Mouse (Mus musculus) CH12.LX (cell line): ENCODE results near the gene Lamc3. TPM values are rescaled to one million over a fixed set of nuclear protein-coding genes. Genes with fewer than 3 reads are reported as not detected.

Experiments used
- DNase-seq: peaks from one replicate; pipeline ENCODE4 v3.0.0-alpha.2; 2013; ENCODE audit errors: extremely low read depth
- H3K27ac ChIP-seq: 2 replicates; pipeline ENCODE4 v1.5.1; 2012; ENCODE audit warnings: low read depth, mild to moderate bottlenecking, control low read depth, moderate library complexity; ENCODE audit not compliant: insufficient read depth
- H3K27me3 ChIP-seq: replicated peaks from 2 replicates; pipeline ENCODE3; 2012; ENCODE audit warnings: inconsistent platforms
- H3K36me3 ChIP-seq, 2 experiments: replicated peaks in 1 of 2; 2 replicates each; pipeline versions ENCODE3 to v1.6.1; 2012; ENCODE audit warnings: inconsistent platforms in 1 of 2, low read length in 1 of 2, mild to moderate bottlenecking in 1 of 2, mixed read lengths in 1 of 2, moderate library complexity in 1 of 2; ENCODE audit not compliant: control insufficient read depth in 1 of 2, insufficient read depth in 1 of 2
- H3K4me1 ChIP-seq, 2 experiments: 2 replicates each; pipeline ENCODE4 v1.6.1; 2012; ENCODE audit warnings: inconsistent platforms in 1 of 2, moderate library complexity in 1 of 2; ENCODE audit not compliant: insufficient read depth in 2 of 2, control insufficient read depth in 1 of 2
- H3K4me2 ChIP-seq: 2 replicates; pipeline ENCODE4 v1.6.1; 2012; ENCODE audit warnings: low read depth, mild to moderate bottlenecking, control low read depth; ENCODE audit not compliant: poor library complexity, insufficient read depth, severe bottlenecking
- H3K4me3 ChIP-seq, 3 experiments: fragments of 150-350 bp in 1 of 3; sonication (generic) in 1 of 3; replicated peaks in 1 of 3; 2 replicates each; pipeline versions ENCODE3 to v1.5.1; 2011 to 2012; ENCODE audit warnings: low read depth in 2 of 3, low read length in 2 of 3, mild to moderate bottlenecking in 2 of 3, moderate library complexity in 2 of 3, control low read depth in 1 of 3, improper control_type of control experiment in 1 of 3, inconsistent platforms in 1 of 3, mixed read lengths in 1 of 3; ENCODE audit not compliant: poor library complexity in 1 of 3
- H3K79me2 ChIP-seq: replicated peaks from 2 replicates; pipeline ENCODE4 v1.6.1; 2012; ENCODE audit warnings: mild to moderate bottlenecking, moderate library complexity; ENCODE audit not compliant: control insufficient read depth, poor library complexity, insufficient read depth, severe bottlenecking; ENCODE audit errors: extremely low read depth
- H3K9ac ChIP-seq: 2 replicates; pipeline ENCODE4 v1.6.1; 2012; ENCODE audit warnings: low read depth, mild to moderate bottlenecking, control low read depth, moderate library complexity; ENCODE audit not compliant: insufficient read depth
- H3K9me3 ChIP-seq: replicated peaks from 2 replicates; pipeline ENCODE3; 2012; ENCODE audit warnings: low read length, inconsistent platforms, mixed read lengths
- CHD1 ChIP-seq: IDR thresholded peaks from 2 replicates; pipeline ENCODE4 v1.6.1; 2012; ENCODE audit warnings: low read depth, low read length, improper control_type of control experiment, inconsistent platforms
- CHD2 ChIP-seq: IDR thresholded peaks from 2 replicates; pipeline ENCODE4 v1.6.1; 2011; ENCODE audit warnings: low read length, improper control_type of control experiment
- CTCF ChIP-seq, 2 experiments: IDR thresholded peaks in 1 of 2; conservative IDR thresholded peaks in 1 of 2; 2 replicates each; pipeline ENCODE4 v1.5.1; 2011 to 2012; ENCODE audit warnings: low read depth in 2 of 2, low read length in 2 of 2, improper control_type of control experiment in 1 of 2, inconsistent platforms in 1 of 2, mild to moderate bottlenecking in 1 of 2, moderate library complexity in 1 of 2
- E2F4 ChIP-seq: IDR thresholded peaks from 2 replicates; pipeline ENCODE4 v1.6.1; 2011; ENCODE audit warnings: low read depth, low read length, improper control_type of control experiment; ENCODE audit not compliant: insufficient replicate concordance
- IRF4 ChIP-seq: IDR thresholded peaks from 2 replicates; pipeline ENCODE4 v1.6.1; 2014; ENCODE audit warnings: low read depth, mild to moderate bottlenecking, inconsistent platforms, low read length, improper control_type of control experiment
- KAT2A ChIP-seq: IDR thresholded peaks from 2 replicates; pipeline ENCODE4 v1.6.1; 2012; ENCODE audit warnings: low read length, improper control_type of control experiment, inconsistent platforms; ENCODE audit not compliant: insufficient replicate concordance
- MAFK ChIP-seq: IDR thresholded peaks from 2 replicates; pipeline ENCODE4 v1.6.1; 2011; ENCODE audit warnings: low read length, improper control_type of control experiment; ENCODE audit not compliant: insufficient replicate concordance
- MAX ChIP-seq: IDR thresholded peaks from 2 replicates; pipeline ENCODE4 v1.6.1; 2011; ENCODE audit warnings: low read length, improper control_type of control experiment
- MXI1 ChIP-seq: IDR thresholded peaks from 2 replicates; pipeline ENCODE4 v1.6.1; 2011; ENCODE audit warnings: mild to moderate bottlenecking, low read depth, low read length, improper control_type of control experiment
- MYC ChIP-seq: IDR thresholded peaks from 2 replicates; pipeline ENCODE4 v1.6.1; 2011; ENCODE audit warnings: low read depth, mild to moderate bottlenecking, improper control_type of control experiment, low read length
- NRF1 ChIP-seq: IDR thresholded peaks from 2 replicates; pipeline ENCODE4 v1.6.1; 2014; ENCODE audit warnings: low read depth, mild to moderate bottlenecking, inconsistent platforms, low read length, improper control_type of control experiment, moderate library complexity
- PAX5 ChIP-seq: IDR thresholded peaks from 2 replicates; pipeline ENCODE4 v1.6.1; 2012; ENCODE audit warnings: low read length, inconsistent platforms, mixed read lengths
- POLR2A ChIP-seq: IDR thresholded peaks from 2 replicates; pipeline ENCODE4 v1.6.1; 2011; ENCODE audit warnings: low read depth, mild to moderate bottlenecking, improper control_type of control experiment, low read length
- RAD21 ChIP-seq: IDR thresholded peaks from 2 replicates; pipeline ENCODE4 v1.6.1; 2011; ENCODE audit warnings: low read depth, mild to moderate bottlenecking, low read length, improper control_type of control experiment, moderate library complexity
- SIN3A ChIP-seq: IDR thresholded peaks from 2 replicates; pipeline ENCODE4 v1.6.1; 2012; ENCODE audit warnings: low read length, improper control_type of control experiment, inconsistent platforms
- SMC3 ChIP-seq: IDR thresholded peaks from 2 replicates; pipeline ENCODE4 v1.6.1; 2011; ENCODE audit warnings: low read depth, low read length, improper control_type of control experiment
- USF1 ChIP-seq: IDR thresholded peaks from 2 replicates; pipeline ENCODE4 v1.6.1; 2014; ENCODE audit warnings: low read depth, mild to moderate bottlenecking, inconsistent platforms, low read length, improper control_type of control experiment
- ZKSCAN1 ChIP-seq: IDR thresholded peaks from 2 replicates; pipeline ENCODE4 v1.6.1; 2012; ENCODE audit warnings: low read depth, inconsistent platforms, low read length, improper control_type of control experiment, borderline replicate concordance
- ZMIZ1 ChIP-seq: IDR thresholded peaks from 2 replicates; pipeline ENCODE4 v1.6.1; 2012; ENCODE audit warnings: low read depth, mild to moderate bottlenecking, inconsistent platforms, low read length, improper control_type of control experiment
- dilution Hi-C: fragments of 300-500 bp; cut with MboI; formaldehyde crosslinking; loops from 2 replicates; pipeline ENCODE4 v1.14.3; 2020; ENCODE audit warnings: low sequenced_read_pairs; ENCODE audit not compliant: extremely low pct_unique_long_range_greater_than_20kb, extremely low pct_ligation_motif_present
- in situ Hi-C: fragments of 300-500 bp; cut with MboI; formaldehyde crosslinking; loops from 3 replicates; pipeline ENCODE4 v1.14.3; 2019; ENCODE audit warnings: low sequenced_read_pairs, low pct_ligation_motif_present, low pct_unique_long_range_greater_than_20kb, mixed read lengths
- polyA plus RNA-seq: library from polyadenylated mRNA; unstranded; fragments of >175 nt; gene quantifications from 2 replicates; pipeline ENCODE4 v1.2.1, GENCODE M21; 2012; ENCODE audit warnings: low read depth; ENCODE audit not compliant: insufficient read length
- total RNA-seq, 2 experiments: library from RNA; depleted of rRNA; stranded (reverse); fragments of 300-350 nt in 1 of 2; fragments of >200 nt in 1 of 2; gene quantifications; 2 replicates each; pipeline ENCODE4 v1.2.3; 2012 to 2014

Gene Lamc3
- total and polyA plus RNA-seq, 3 experiments = not detected

DNA sequence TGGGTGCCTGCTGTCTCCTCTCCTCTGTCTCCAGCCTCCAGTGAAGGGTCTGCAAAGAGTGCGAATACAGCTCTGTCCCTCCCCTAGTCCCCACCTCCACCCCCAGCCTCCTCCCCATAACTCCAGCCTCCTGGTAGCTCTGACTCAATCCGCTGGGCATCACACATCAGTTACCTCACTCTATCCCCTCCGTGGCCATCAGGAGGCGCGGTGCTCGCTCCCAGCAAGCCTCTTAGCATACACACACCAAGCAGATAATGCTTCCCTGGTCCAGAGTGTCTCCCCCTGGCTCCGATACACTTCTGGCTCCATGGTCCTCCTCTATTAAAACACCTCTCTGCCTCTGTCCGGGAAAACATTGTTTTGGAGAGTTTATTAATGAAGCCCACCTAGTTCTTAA is 17.5 kb downstream of the Lamc3 start:
- in situ Hi-C loops (no loop called here), dilution Hi-C loops (no loop called here)
- no peak for DNase-seq
- TF ChIP-seq CTCF (conservative IDR thresholded peaks at IDR 0.05 in 1 of 2, IDR thresholded peaks at IDR 0.05 in 1 of 2; ENCODE audit: low read depth in 2 of 2, low read length in 2 of 2) (peak in 1 of 2 experiments; percentile 24; a peak in 1 of 4 replicates), USF1 (no peak)
- Histone ChIP-seq H3K79me2 (no peaks in the 10 kb centered on the region), H3K4me2 (no peak overlapping the region), H3K4me3 (no peak overlapping the region), H3K27me3 (peaks cover 47% of the 10 kb centered on the region), H3K27ac (no peak overlapping the region), H3K9ac (no peak overlapping the region), H3K4me1 (peaks cover 7 to 11% of the 10 kb centered on the region in 2 experiments; a peak in 3 of 4 replicates), H3K36me3 (no peaks in the 10 kb centered on the region), H3K9me3 (no peaks in the 10 kb centered on the region)

DNA sequence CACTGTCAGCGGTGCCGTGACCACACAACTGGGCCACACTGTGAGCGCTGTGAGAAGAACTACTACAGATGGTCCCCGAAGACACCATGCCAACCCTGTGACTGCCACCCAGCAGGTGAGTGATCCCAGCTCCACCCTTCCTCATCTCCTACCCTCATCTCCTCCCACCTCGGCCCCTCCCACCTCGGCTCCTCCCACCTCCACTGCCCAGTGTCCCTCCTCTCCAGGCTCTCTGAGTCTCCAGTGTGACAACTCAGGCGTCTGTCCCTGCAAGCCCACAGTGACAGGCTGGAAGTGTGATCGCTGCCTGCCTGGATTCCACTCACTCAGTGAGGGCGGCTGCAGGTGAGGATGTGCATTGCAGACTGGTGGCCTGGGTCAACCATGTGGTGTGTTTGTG is 18.6 kb downstream of the Lamc3 start:
- DNase-seq = no peak
- Histone ChIP-seq H3K27me3 (peaks cover 52% of the 10 kb centered on the region), H3K9ac (no peak overlapping the region), H3K4me2 (no peak overlapping the region), H3K4me3 (no peak overlapping the region), H3K9me3 (no peaks in the 10 kb centered on the region), H3K79me2 (no peaks in the 10 kb centered on the region), H3K4me1 (peaks cover 7 to 11% of the 10 kb centered on the region in 2 experiments; a peak in 3 of 4 replicates), H3K36me3 (no peaks in the 10 kb centered on the region), H3K27ac (no peak overlapping the region)
- dilution Hi-C loops = no loop called here
- TF ChIP-seq SMC3 (no peak), KAT2A (no peak), NRF1 (no peak), POLR2A (no peak), MAX (no peak), E2F4 (no peak), CHD1 (no peak), USF1 (no peak), SIN3A (no peak), PAX5 (no peak), MAFK (no peak), IRF4 (no peak), MYC (no peak), MXI1 (no peak), ZKSCAN1 (no peak), ZMIZ1 (no peak), RAD21 (no peak), CHD2 (no peak)
- in situ Hi-C loops = no loop called here
